Mouse (Mus musculus): ENCODE data around the gene Aunip.

The Aunip gene

DNA sequence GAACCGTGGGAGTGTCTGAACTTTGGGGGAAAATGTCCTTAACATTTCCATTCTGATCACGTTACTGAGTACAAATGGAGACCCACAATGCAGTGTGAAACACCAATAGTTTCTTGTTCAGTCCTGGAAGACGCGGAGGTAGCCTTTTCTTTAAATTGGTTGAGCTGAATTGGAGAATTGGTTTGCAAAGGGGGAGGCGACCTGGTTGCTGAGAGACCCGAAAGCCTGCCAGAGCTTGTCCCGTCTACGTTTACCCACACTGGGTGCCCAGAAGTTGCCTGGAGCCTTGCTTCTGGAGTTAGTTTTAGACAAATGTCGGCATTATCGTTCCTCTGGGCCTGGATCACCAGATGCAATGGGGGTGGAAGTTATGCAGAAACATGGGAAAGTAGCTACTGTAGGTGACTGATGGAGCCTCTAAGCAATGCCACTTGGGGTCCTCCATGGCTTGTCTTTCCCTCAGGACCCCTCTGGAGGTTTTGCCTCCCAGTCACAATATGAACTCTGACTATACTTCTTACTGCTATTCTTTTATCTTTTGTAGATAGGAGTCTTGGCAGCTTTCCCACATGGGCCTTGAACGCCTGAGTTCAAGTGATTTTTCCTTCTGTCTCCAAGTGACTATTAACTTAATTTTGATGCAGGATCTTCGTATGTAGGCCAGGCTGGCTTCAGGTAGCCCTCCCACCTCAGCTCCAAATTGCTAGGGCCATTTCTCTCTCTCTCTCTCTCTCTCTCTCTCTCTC lies 12.6 kb upstream of the Aunip start:
- no peak for TF ChIP-seq GATA4 (IDR thresholded peaks at IDR 0.05; ENCODE audit: insufficient replicate concordance, low read length)

DNA sequence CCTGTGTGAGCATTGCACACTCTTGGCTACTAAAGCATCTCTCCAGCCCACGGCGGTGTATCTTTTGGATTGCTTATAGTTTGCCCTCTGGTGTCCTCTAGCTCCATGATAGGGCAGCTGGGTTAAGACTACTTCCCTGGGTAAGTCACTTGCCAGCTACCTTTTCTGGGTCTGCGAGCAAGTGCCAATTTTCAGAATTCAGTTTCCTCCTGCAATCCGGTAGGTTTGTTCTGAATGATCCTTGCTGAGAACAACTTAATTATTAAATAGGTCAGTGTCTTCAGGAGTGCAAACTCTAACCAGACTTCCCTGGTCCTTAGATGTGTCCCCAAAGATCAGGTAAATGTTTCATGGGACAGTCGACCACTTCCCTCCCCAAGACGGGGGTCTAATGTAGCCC lies 9.7 kb upstream of the Aunip start:
- no peak for TF ChIP-seq GATA4 (IDR thresholded peaks at IDR 0.05; ENCODE audit: insufficient replicate concordance, low read length)

DNA sequence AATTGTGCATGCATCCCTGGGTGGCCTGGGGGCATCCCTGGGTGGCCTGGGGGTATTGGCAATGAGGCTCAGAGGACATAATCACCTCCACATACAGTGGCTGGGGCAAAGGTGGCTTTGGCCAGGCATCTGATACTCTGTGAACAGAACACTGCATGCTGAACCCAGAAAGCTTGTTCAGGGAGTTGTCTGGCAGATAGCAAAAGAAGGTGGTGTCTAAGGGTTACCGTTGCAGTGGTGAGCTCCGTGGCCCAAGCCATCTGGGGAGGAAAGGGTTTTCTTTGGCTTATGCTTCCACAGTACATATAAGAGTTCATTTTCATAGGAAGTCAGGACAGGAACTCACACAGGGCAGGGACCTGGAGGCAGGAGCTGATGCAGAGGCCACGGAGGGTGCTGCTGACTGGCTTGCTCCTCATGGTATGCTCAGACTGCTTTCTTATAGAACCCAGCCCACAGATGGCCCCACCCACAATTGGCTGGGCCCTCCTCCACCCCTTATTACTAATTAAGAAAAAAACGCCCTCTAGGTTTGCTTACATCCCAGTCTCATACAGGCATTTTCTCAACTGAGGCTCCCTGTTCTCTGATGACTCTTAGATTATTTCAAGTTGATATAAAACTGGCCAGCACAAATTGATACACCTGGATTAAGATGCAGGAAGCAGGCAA lies 7.0 kb upstream of the Aunip start:
- no peak for TF ChIP-seq GATA4 (IDR thresholded peaks at IDR 0.05; ENCODE audit: insufficient replicate concordance, low read length)

DNA sequence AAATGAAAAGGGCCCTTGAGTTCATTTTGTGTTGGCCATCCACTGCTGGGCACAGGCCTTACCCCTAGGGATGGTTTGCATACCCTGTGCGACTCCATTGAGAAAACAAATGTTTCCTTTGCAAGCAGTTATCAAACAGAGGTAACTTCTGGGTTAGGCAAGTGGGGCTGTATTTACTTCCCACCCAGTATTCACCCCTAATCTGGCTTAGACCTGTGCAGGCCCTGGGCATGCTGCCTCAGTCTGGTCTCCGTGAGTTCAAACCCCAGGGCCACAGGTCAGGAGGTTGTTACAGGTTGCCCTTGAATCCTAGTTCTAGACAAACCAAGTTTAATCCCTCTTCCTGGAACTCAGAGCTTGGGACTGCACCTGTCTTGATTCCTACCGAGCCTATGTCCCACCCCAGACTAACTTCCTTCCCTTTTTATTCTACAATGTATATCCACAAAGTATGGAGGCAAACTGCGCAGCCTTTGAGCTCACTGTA lies 5.5 kb upstream of the Aunip start:
- TF ChIP-seq GATA4 (IDR thresholded peaks at IDR 0.05; ENCODE audit: insufficient replicate concordance, low read length) = no peak

DNA sequence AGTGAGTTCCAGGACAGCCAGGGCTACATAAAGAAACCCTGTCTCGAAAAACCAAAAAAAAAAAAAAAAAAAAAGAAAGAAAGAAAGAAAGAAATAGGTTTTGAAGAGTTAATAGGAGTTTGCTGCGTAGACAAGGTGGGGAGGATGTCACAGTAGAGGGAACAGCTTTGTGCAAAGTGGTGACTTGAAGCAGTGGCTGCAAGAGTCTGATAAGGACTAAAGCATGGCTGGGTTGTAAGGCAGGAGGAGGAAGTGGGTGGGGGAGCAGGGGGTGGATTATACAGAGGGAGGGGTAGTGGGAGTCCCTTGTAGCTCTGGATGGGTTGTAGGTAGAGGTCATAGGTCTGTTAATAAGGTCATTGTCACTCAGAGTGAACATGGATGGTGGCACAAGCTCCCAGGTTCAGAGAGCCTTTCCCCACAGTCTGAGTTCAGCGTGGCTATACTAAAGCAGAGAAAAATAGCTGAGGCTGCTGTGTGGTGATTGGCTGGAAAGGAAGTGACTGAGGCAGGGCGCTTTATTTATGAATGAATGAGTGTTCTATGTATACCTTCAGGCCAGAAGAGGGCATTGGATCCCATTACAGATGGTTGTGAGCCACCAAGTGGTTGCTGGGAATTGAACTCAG lies 4.7 kb upstream of the Aunip start:
- no peak for TF ChIP-seq GATA4 (IDR thresholded peaks at IDR 0.05; ENCODE audit: insufficient replicate concordance, low read length)

DNA sequence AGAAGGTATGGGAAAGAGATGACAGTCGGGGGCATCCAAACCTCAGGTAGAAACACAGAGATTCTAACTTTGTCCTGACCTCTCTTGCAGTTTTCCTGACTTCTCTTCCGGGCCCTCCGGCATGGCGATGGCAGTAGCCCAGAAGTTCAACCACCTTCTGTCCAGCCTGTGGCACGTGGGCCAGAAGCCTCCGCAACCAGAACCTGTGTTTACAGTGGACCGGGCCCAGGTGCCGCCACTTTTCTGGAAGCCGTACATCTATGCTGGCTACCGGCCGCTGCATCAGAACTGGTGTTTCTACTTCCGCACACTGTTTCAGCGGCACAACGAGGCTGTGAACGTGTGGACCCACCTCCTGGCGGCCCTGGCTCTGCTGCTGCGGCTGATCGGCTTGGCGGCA lies 4.1 kb upstream of the Aunip start:
- TF ChIP-seq GATA4 (IDR thresholded peaks at IDR 0.05; ENCODE audit: insufficient replicate concordance, low read length) = no peak

DNA sequence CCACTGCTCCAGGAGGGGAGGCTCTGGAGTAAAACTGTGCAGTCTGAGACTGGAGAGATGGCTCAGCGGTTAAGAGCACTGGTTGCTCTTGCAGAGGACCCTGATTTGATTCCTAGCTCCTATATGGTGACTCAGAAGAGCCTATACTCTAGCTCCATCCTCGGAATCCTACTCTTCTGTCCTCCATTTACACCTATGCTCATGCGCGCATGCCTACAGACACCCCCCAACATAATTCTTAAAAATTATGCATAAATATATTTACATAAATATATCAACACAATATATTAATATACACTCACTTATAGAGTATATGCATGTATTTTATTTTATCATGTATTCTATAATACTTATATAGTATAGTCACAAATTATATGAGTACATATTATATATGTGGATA lies 403 bp upstream of the Aunip start:
- TF ChIP-seq GATA4 (IDR thresholded peaks at IDR 0.05; ENCODE audit: insufficient replicate concordance, low read length) = no peak

DNA sequence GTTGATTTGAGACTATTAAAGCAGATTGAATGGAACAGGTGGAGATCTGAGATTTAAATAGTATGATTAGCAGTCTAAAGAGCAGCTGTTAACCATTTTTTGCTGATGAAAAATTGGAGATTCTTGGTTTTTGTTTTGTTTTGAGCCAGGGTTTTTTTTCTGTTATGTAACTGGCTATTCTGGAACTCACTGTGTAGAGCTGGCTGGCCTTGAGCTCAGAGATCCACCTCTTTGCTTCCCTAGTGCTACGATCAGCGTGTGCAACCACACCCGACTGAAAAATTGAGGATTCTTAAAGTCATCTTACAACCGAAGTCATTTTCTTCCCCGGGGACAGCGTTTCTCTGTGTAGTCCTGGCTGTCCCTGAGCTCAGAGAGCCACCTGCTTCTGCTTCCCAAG lies 931 bp downstream of the Aunip start:
- no peak for TF ChIP-seq GATA4 (IDR thresholded peaks at IDR 0.05; ENCODE audit: insufficient replicate concordance, low read length)

DNA sequence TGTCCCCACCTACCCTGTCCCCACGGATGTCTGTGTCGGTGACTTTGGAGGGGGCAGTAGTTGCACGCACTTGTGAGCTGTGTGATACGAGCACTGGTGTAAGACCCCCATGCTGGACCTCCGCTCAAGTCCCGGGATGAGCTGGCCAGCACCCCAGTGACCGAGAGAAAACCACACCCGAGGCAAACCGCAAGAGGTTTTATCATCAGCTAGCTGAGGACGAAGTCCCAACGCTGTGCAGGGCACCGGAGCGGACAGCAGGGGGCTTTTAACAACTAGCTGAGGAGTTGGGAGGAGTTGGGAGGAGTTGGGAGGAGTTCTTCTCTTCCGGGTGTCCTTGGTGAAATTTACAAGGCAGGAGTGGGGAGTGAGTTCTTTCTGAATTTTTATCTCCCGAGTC lies 2.0 kb downstream of the Aunip start:
- TF ChIP-seq GATA4 (IDR thresholded peaks at IDR 0.05; ENCODE audit: insufficient replicate concordance, low read length) = no peak

DNA sequence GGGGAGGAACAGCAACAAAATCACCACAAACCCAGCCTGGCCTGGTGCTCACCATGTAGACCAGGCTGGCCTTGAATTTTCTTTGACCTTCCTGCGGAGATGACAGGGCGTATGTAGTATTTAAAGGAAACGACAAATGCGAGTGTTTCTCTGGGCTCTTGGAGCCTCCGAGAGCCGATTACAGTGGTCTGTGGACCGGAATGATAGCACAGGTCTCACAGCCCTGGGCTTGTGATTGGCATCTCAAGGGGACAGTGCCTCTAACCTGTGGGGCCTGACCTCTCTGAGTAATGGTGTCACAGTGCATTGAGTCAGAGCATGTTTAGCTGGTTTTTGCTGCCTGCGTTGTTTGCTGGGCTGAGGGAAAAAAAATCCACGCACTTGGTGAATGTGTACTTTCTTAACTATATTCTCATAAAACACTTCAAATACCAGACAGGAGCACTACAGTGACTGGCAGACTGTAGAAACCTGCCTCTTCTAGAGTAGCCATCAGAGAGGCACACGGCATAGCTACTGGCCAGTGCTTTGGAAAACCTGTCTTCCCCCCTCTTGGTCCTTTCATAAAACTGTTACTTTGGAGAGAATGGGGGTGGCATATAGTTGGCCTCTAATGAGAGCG lies 3.6 kb downstream of the Aunip start:
- TF ChIP-seq GATA4 (IDR thresholded peaks at IDR 0.05; ENCODE audit: insufficient replicate concordance, low read length) = no peak

DNA sequence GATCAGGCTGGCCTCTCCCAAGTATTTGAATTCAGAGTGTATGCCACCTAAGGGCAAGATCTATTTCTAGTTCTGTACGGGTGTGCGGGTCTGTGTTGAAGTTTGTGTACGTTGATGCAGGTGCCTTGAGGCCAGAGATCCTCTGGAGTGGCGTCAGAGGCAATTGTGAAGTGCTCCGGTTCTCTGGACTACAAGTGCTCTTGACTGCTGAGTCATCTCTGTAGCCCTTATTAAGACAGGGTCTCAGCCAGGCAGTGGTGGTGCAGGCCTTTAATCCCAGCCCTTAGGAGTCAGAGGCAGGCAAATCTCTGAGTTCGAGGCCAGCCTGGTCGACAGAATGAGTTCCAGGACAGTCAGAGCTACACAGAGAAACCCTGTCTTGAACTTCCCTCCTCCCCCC lies 4.8 kb downstream of the Aunip start:
- TF ChIP-seq GATA4 (IDR thresholded peaks at IDR 0.05; ENCODE audit: insufficient replicate concordance, low read length) = no peak

DNA sequence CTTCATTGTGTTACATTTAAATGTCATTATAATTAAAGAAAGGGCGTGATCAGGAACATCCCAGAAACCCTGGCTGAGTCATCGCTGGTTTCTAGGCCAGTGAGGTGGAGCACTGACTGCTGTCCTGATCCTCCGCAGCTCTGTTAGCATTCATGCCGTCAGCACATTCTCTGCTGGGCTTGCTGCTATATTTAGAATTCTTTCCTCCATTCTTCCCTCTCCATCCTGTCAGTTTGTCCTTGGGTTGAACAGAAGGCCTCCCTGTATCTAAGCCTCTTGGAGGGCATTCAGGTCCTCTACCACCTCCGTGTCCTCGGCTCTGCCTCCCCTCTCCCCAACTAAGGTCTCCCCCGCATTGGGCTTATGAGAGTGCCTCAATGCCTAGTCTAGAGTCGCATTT lies 6.2 kb downstream of the Aunip start:
- no peak for TF ChIP-seq GATA4 (IDR thresholded peaks at IDR 0.05; ENCODE audit: insufficient replicate concordance, low read length)

DNA sequence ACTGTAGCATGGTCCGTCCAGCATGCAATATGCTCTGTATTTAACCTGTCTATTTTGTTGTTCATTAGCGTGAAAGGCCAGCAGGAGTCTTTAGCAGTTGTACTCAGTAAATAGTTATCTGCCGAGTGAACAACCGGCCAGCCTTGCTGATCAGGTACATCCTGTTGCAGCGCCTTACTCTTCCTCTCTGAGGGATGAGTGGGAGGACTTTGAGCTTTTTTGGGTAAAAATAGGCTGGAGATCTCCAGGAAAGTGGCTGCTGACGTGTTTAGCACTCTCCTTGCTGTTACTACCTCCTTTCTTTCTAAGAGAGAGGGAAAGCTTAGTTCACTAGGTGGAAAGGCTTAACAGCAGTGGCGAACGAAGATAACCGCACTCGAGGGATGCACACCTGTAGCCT lies 6.9 kb downstream of the Aunip start:
- no peak for TF ChIP-seq GATA4 (IDR thresholded peaks at IDR 0.05; ENCODE audit: insufficient replicate concordance, low read length)

DNA sequence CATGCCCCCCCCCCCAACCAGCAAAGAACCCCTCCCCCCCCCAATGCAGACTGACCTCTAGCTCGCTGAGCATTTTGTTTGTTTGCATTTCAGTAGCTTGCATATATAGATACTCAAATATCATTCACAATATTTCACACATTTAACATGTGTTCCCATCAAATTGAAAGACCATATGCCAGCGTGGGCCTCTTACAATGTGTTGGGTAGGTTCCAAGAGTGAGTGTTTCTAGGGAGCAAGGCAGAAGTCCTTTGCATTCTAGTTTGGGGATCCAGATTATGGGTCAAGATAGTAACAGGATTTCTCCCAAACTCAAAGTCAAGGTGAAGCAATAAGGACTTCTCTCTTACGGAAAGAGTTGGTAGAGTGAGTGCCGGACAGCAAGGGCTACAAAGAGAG lies 7.7 kb downstream of the Aunip start:
- no peak for TF ChIP-seq GATA4 (IDR thresholded peaks at IDR 0.05; ENCODE audit: insufficient replicate concordance, low read length)

DNA sequence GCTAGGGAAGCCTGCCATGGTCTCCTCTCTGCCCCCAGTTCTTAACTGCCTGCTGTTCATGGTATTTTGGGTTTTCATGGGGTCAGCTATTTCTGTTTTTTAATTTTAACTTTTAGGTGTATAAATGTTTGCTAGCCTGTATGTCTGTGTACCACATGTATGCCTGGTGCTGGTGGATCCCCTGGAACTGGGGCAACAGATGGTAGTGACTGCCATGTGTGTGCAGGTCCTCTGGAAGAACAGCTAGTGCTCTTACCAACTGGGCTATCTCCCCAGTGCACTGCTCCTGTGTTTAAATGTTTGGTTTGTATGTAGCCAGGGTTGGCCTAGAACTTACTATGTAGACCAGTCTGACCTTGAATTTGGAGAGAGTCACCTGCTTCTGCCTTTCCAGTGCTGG lies 8.5 kb downstream of the Aunip start:
- TF ChIP-seq GATA4 (IDR thresholded peaks at IDR 0.05; ENCODE audit: insufficient replicate concordance, low read length) = no peak

DNA sequence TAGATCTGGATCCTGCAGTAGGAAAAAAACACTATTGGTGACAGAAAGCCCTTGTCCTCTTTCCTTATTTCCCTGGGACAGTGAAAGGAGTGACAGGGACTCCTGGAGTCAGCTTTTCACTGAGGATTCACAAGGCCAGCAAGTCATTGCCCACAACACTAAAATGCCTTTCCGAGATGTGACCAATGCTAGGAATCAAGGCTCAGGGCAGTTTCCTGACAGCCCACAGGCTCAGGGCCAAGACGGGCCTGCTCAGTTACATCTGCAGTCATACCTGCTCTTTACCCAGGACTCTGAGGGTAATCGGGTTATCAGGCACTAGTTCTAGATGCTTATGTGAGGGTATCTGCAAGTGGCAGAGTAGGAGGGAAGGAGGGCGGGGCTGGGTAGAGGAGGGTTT lies 12.6 kb downstream of the Aunip start:
- TF ChIP-seq GATA4 (IDR thresholded peaks at IDR 0.05; ENCODE audit: insufficient replicate concordance, low read length) = no peak
